Mouse (Mus musculus) stomach, embryonic 15.5 days (tissue): Measurements from ENCODE around the gene Lmntd1. TPM values are rescaled to one million over a fixed set of nuclear protein-coding genes. Genes with fewer than 3 reads are reported as not detected.

Source experiments
- ATAC-seq: fragments of 200-750 bp; cut with Nextera tagmentation; 2 replicates; pipeline ENCODE4 v1.8.0; 2017; ENCODE audit warnings: low read depth, moderate number of reproducible peaks, moderate TSS enrichment; ENCODE audit not compliant: insufficient read depth, low FRiP score
- H3K27ac ChIP-seq: fragments of 300-500 bp; sonication (generic); 2 replicates; pipeline ENCODE4 v1.5.1; 2015; ENCODE audit warnings: mild to moderate bottlenecking, inconsistent platforms
- H3K27me3 ChIP-seq: fragments of 300-500 bp; sonication (generic); replicated peaks from 2 replicates; pipeline ENCODE4 v1.6.1; 2015; ENCODE audit warnings: inconsistent platforms
- H3K36me3 ChIP-seq: fragments of 300-500 bp; sonication (generic); 2 replicates; pipeline ENCODE4 v1.6.1; 2015; ENCODE audit warnings: inconsistent platforms
- H3K4me1 ChIP-seq: fragments of 300-500 bp; sonication (generic); 2 replicates; pipeline ENCODE4 v1.6.1; 2015; ENCODE audit warnings: inconsistent platforms
- H3K4me2 ChIP-seq: fragments of 300-500 bp; sonication (generic); 2 replicates; pipeline ENCODE4 v1.6.1; 2015; ENCODE audit warnings: mild to moderate bottlenecking, inconsistent platforms
- H3K4me3 ChIP-seq: fragments of 300-500 bp; sonication (generic); replicated peaks from 2 replicates; pipeline ENCODE4 v1.5.1; 2015; ENCODE audit warnings: inconsistent platforms
- H3K9ac ChIP-seq: fragments of 300-500 bp; sonication (generic); 2 replicates; pipeline ENCODE4 v1.6.1; 2015; ENCODE audit warnings: inconsistent platforms
- H3K9me3 ChIP-seq: fragments of 300-500 bp; sonication (generic); 2 replicates; pipeline ENCODE4 v1.6.1; 2016; ENCODE audit warnings: inconsistent platforms
- WGBS: fragments of 180-500 bp; shearing (Covaris S2); methylation state at CpG from one replicate; pipeline ENCODE4 v1.1.7; 2015; 5-methylcytosine and 5-hydroxymethylcytosine counted together
- polyA plus RNA-seq: library from polyadenylated mRNA; unstranded; fragments of >200 nt; fragmentation: Nextera tagmentation; extraction: Ambion mirVana; gene quantifications from 2 replicates; pipeline ENCODE4 v1.2.1, GENCODE M21; 2015

Gene Lmntd1
- polyA plus RNA-seq, 1 experiment from 2014 or later: 1.3 TPM

- peaks cover 10% of the 10 kb centered on the region for H3K4me1 ChIP-seq
- no peaks in the 10 kb centered on the region for H3K9me3 ChIP-seq
- no peak overlapping the region for H3K9ac ChIP-seq
- no peak for ATAC-seq
- H3K27ac ChIP-seq: no peak overlapping the region
- H3K27me3 ChIP-seq: no peaks in the 10 kb centered on the region
- H3K4me3 ChIP-seq: no peak overlapping the region
- 84% methylated on average over 3 of the region's 3 CpGs for WGBS
- no peaks in the 10 kb centered on the region for H3K36me3 ChIP-seq
- H3K4me2 ChIP-seq: no peak overlapping the region
Measured at GRCm38 (mm10) chr6:145579761-145580160, 34.4 kb downstream of the Lmntd1 start.

DNA sequence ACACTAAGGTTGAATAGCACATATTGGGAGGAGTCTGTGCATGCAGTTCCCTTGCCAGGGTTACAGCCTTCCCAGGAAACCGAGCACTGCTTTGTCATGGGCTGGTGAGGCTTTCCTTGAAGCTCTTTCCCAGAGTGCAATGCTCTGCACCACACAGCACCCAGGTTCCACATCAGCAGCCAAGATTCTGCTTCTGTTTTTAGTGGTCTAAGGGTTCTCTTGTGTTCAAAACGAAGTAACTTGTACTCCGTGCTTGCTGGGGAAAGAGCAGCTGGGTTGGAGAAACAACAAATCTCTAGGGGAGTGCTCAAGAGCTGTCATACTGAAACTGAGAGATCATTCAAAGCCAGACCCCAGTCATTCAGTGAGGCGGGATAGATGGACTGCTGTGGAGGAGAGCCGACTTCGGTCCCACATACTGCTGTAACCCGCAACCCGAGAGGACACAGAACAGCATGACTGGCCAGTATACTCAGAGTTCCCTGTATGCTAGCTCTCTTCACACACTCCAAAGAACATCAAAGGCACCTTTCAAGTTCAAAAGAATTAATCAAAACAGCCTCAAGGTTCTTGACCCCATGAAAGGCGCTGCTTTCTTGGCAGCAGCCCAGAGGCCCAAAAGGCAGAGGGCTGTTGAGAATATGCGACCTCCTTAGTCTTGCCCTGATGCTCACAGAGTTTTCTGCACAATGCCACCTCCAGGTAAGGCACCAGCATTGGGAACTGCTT, 35.5 kb downstream of the Lmntd1 start:
- no peak overlapping the region for H3K4me2 ChIP-seq
- 42% methylated on average over 10 of the region's 10 CpGs for WGBS
- no peak overlapping the region for H3K9ac ChIP-seq
- no peaks in the 10 kb centered on the region for H3K27me3 ChIP-seq
- H3K36me3 ChIP-seq: no peaks in the 10 kb centered on the region
- H3K4me3 ChIP-seq: no peak overlapping the region
- H3K9me3 ChIP-seq: no peaks in the 10 kb centered on the region
- no peak for ATAC-seq
- no peak overlapping the region for H3K27ac ChIP-seq
- peaks cover 10% of the 10 kb centered on the region for H3K4me1 ChIP-seq

GRCm38 (mm10) chr6:145576762-145577161, 37.4 kb downstream of the Lmntd1 start:
- Histone ChIP-seq H3K27ac (no peak overlapping the region), H3K27me3 (no peaks in the 10 kb centered on the region), H3K4me1 (peaks cover 10% of the 10 kb centered on the region), H3K4me2 (no peak overlapping the region), H3K9ac (no peak overlapping the region), H3K4me3 (no peak overlapping the region), H3K9me3 (no peaks in the 10 kb centered on the region), H3K36me3 (no peaks in the 10 kb centered on the region)
- WGBS: 87% methylated on average over 4 of the region's 4 CpGs
- no peak for ATAC-seq

DNA sequence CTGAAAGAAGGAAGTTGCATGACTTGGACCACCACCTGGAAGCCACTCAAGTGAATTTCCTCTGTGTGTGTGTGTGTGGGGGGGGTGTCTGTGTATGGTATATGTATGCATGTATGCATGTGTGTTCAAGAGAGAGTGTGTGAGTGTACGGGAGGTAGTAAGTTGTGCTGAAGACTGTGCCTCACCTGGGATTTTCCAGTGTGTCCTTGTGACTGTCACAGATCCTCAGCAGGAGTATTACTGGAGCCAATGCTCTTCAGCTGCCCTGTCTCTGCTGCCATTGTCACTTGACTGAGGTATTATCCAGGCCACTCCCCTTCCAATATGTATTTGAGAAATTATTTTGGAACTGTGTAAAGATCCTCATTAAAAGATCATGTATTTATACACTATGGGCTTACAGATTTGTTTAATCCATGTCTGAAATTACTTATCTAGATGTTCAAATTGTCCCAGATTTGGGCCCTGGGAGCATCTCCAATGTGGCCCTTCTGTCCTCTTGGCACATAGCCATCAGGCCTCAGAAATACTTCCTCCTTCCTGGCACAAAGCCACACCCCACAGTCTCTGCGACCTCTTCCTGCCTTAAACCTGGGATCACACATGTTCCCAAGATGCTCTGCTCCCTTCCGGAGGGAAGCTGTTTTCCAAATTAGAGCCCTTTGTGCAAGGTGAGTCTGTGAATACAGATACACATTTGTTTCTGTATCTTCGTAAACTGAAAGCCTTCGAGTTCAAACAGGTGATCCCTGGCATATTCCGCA, 40.7 kb downstream of the Lmntd1 start:
- no peaks in the 10 kb centered on the region for H3K36me3 ChIP-seq
- ATAC-seq: no peak; the same call in 1 of the 2 replicates
- H3K4me2 ChIP-seq: no peak overlapping the region
- no peak overlapping the region for H3K27ac ChIP-seq
- no peaks in the 10 kb centered on the region for H3K9me3 ChIP-seq
- H3K27me3 ChIP-seq: no peaks in the 10 kb centered on the region
- 84% methylated on average over 6 of the region's 6 CpGs for WGBS
- peaks cover 5% of the 10 kb centered on the region for H3K4me1 ChIP-seq
- no peak overlapping the region for H3K9ac ChIP-seq
- no peak overlapping the region for H3K4me3 ChIP-seq

GRCm38 (mm10) chr6:145568701-145569100, 45.4 kb downstream of the Lmntd1 start:
- WGBS: 81% methylated on average over 3 of the region's 3 CpGs
- Histone ChIP-seq H3K4me2 (no peak overlapping the region), H3K9ac (no peak overlapping the region), H3K4me3 (no peak overlapping the region), H3K27me3 (no peaks in the 10 kb centered on the region), H3K4me1 (peaks cover 8% of the 10 kb centered on the region), H3K9me3 (no peaks in the 10 kb centered on the region), H3K27ac (no peak overlapping the region), H3K36me3 (no peaks in the 10 kb centered on the region)
- no peak for ATAC-seq

DNA sequence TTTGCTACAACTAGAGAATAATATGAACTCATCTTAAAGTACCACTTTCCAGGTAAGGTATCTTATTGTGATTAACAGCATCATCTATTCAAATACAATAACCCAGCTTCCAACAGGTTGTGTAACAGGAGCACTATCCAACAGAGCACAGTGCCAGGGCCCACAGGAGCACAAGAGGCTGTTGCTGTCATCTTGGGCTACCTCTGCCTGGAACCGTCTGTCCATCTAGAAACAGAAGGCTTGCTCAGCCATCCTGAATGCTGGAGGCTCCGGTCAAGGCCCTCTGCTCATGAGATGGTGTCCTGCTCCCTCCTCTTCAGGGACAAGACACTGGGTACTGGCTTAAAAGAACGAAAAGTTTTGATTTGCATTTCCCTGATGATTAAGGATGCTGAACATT, 46.3 kb downstream of the Lmntd1 start:
- ATAC-seq: no peak
- Histone ChIP-seq H3K4me1 (peaks cover 8% of the 10 kb centered on the region), H3K36me3 (no peaks in the 10 kb centered on the region), H3K4me3 (no peak overlapping the region), H3K9me3 (no peaks in the 10 kb centered on the region), H3K9ac (no peak overlapping the region), H3K4me2 (no peak overlapping the region), H3K27me3 (no peaks in the 10 kb centered on the region), H3K27ac (no peak overlapping the region)
- 92% methylated on average over 3 of the region's 3 CpGs for WGBS

DNA sequence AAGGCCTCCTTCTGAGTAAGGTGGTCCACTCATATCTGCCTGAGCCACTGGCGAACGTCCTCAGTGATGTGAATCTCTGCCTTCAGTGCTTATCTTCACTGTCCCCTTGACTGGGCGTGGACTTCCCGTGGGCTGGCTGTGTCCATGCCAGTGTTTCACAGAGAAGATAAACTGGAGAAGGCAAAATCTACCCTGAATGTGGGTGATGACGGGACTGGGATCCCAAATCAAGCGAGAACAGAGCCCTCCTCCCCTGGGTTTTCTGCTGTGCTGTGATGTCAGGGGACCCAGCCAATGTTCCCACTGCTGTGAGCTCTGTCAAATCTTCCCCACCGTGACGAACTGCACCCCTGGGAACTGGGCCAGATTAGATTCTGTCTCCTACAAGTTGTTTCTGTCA, 46.8 kb downstream of the Lmntd1 start:
- Histone ChIP-seq H3K9ac (no peak overlapping the region), H3K4me3 (no peak overlapping the region), H3K27me3 (no peaks in the 10 kb centered on the region), H3K27ac (no peak overlapping the region), H3K9me3 (no peaks in the 10 kb centered on the region), H3K4me2 (no peak overlapping the region), H3K36me3 (no peaks in the 10 kb centered on the region), H3K4me1 (peaks cover 8% of the 10 kb centered on the region)
- 0 out of 2 replicates have a peak, but pooled peaks have one; percentile 10 for ATAC-seq
- 57% methylated on average over 8 of the region's 8 CpGs for WGBS

DNA sequence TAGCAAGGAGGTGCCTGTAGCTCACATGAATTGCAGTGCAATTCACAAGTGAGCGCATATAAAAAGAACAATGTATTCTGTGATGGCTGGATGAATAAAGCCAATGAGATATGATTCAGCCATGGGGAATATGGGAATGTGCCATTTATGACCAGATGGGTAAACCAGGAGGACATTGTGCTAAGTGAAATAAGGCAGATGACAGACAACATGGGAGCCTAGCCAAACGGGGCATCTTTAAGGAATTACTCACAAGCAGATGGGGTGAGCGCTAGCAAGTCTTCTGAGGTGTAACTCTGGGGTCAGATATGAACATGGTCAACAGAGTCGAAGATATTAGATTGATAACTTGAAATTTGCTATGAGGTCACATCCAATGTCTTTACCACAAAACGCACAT, 48.5 kb downstream of the Lmntd1 start:
- no peaks in the 10 kb centered on the region for H3K27me3 ChIP-seq

GRCm38 (mm10) chr6:145564671-145565070, 49.4 kb downstream of the Lmntd1 start:
- H3K9me3 ChIP-seq: no peaks in the 10 kb centered on the region
- H3K4me1 ChIP-seq: peaks cover 8% of the 10 kb centered on the region
- no peak overlapping the region for H3K27ac ChIP-seq
- no peak overlapping the region for H3K4me3 ChIP-seq
- H3K27me3 ChIP-seq: no peaks in the 10 kb centered on the region
- ATAC-seq: no peak
- WGBS: 62% methylated on average over 4 of the region's 4 CpGs
- no peak overlapping the region for H3K4me2 ChIP-seq
- H3K9ac ChIP-seq: no peak overlapping the region
- no peaks in the 10 kb centered on the region for H3K36me3 ChIP-seq

More for the DNA sequence above, 48.5 kb downstream of the Lmntd1 start:
- H3K4me3 ChIP-seq: no peak overlapping the region
- H3K36me3 ChIP-seq: no peaks in the 10 kb centered on the region
- ATAC-seq: no peak
- no peak overlapping the region for H3K27ac ChIP-seq
- H3K4me1 ChIP-seq: peaks cover 8% of the 10 kb centered on the region
- no peak overlapping the region for H3K9ac ChIP-seq
- H3K9me3 ChIP-seq: no peaks in the 10 kb centered on the region
- H3K4me2 ChIP-seq: no peak overlapping the region
- 89% methylated on average over 5 of the region's 5 CpGs for WGBS

DNA sequence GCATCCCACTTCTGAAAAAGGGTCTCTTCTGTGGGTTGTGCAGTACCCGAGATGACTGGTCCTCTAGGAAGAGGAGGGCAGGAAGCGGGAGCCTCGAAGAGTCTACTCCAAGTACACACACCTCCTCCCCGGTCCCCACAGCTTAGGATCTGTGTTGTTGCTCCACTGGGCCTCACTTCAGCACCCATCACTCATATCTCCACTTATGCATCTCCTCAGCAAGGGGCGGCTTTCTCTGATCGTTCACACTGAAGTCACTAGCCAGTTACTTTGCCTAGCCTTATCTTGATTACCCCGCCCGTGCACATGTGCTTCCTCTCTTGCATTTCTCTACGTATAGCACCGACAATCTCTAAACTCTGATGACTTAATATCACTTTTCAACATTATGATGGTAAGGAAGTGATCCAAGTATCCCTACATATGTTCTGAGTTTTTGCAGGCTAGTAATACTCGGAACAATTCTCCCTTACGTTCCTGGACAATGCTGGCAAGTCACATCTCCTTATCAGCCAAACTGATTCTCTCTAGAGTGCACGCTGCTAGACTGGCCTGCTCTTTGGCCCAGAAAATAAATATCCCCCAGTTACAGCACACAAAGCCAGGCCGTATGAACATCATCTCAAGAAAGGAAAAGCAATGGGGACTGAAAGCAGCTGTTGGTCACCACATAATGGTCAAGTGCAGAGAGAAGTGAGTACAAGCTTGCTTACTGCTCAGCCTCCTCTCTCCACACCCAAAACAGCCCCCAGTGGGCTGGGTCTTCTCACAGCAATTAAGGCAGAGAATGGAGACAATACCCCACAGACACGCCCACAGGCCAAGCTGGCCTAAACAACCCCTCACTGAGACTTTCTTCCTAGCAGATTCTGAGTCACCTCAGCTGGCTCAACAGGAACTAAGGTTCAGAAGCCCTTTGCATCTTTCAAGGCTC, 56.8 kb downstream of the Lmntd1 start:
- H3K27ac ChIP-seq: no peak overlapping the region
- H3K4me3 ChIP-seq: no peak overlapping the region
- no peaks in the 10 kb centered on the region for H3K27me3 ChIP-seq
- no peak overlapping the region for H3K9ac ChIP-seq
- WGBS: 60% methylated on average over 15 of the region's 15 CpGs
- no peaks in the 10 kb centered on the region for H3K36me3 ChIP-seq
- no peak overlapping the region for H3K4me2 ChIP-seq
- no peaks in the 10 kb centered on the region for H3K4me1 ChIP-seq
- ATAC-seq: no peak
- no peaks in the 10 kb centered on the region for H3K9me3 ChIP-seq

- no peak overlapping the region for H3K27ac ChIP-seq
- no peak for ATAC-seq
- no peaks in the 10 kb centered on the region for H3K4me1 ChIP-seq
- H3K9me3 ChIP-seq: no peaks in the 10 kb centered on the region
- H3K36me3 ChIP-seq: no peaks in the 10 kb centered on the region
- no peak overlapping the region for H3K9ac ChIP-seq
- 61% methylated on average over 7 of the region's 7 CpGs for WGBS
- H3K4me3 ChIP-seq: no peak overlapping the region
- H3K4me2 ChIP-seq: no peak overlapping the region
- no peaks in the 10 kb centered on the region for H3K27me3 ChIP-seq
Measured at GRCm38 (mm10) chr6:145553226-145553625, 60.9 kb downstream of the Lmntd1 start.
